Mouse (Mus musculus) brain, adult 2 months (tissue): ENCODE measurements around the gene Lipc.
A peak's percentile ranks its signal among the peaks of the same experiment; 100 is the strongest.

ENCODE experiments used
- DNase-seq: peaks from one replicate; pipeline ENCODE4 v3.0.0; 2011; ENCODE audit warnings: low read depth, low spot score

Gene Lipc

DNA sequence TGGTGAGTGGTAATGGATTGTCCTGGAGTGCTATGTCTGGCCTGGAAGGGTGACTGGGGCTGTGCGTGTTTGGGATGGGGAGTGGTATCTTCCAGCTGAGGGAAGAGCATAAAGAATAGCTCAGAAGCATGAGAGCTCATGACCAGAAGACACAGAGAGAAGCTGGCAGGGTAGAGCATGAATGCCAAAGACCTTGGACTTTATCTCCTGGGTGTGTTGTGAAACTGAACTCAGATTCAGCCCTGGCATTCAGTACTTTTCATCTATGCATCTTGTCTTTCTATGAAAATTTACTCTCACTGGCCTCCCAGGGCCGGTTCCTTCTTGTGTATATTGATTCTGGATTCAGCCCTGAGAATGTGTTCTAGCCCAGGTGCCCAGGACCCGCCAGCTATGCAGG is 127.9 kb downstream of the Lipc start:
- DNase-seq: no peak

DNA sequence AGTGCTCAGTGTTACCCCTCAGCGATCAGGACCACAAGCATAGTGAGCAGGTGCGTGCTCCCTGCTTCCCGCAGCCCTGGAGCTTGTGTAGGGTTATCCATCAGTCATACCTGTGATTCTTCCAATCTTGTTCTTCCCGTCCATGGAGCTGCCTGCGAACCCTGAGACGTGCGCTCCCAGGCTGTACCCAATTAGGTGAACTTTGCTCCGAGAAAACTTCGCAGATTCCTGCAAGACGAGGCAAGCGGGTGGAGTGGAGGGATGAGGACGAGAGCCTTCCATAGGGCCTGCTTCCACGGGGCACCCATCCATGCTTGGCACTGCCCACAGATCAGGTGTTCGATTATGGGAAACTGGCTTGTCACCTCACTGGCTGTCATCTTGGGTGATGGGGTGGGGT is 133.3 kb downstream of the Lipc start:
- no peak for DNase-seq

DNA sequence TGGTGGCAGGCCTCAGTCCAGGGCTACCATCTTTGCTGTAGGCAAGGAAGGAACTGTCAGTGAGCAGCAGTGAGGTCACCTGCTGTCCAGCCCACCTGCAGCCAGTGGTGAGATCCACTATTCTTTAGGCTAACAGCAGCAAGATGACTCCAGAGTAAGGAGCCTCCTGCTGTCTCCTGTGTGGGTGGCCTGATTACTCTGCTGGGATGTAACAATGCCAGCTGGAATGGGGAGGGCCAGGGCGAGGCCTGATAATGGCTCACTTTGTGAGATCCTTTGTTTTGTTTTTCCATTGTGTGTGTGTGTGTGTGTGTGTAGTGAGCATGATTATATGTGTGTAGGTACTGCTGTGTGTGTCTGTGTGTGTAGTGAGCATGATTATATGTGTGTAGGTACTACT is 134.6 kb downstream of the Lipc start:
- peak; percentile 69 for DNase-seq

DNA sequence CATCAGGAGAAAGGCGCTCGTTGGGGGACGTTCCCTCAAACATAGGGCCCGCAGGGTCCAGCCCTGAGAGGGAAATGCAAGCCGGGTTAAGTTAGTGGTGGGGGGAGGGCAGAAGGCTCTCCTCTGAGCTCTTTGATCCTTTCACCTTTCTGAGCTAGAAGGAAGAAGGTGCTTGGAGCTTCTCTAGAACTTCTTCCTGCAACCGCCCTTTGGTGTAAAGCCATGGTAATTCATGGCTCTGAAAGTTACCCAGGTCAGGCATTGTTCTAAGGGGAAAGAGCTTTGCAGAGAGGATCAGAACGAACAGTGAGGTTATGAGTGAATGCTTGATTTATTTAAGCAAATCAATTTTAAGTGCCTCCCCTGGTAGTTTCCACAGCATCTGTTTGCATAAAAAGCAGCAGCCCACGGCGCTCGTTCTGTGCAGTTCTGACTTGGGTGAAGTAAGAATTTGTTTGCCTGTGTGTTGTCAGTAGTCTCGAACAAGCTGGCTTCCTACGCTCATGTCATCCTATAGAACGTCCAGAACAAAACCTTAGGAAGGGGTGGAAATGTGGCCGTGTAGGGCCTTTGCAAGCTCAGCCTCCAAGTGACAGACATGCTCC is 135.2 kb downstream of the Lipc start:
- DNase-seq: peak; percentile 81

DNA sequence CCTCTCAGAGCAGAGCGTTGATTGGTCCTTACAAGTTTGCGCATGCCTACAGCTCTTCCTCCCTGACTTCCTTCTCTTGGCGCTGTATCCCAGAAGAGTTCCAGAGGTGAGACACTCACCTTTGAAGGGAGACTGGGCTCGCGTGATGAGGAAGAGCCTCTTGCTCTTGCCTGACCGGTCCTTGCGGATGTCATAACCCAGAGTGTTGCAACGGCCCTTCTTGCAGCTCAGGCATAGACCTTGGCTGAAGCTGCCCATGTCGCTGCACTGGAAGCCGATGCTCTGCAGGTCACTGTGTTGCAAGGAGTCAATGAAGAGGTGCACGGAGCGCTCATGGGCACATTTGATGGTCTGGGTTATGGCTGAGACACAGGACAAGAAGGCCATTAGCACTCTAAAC is 139.5 kb downstream of the Lipc start:
- DNase-seq: no peak

DNA sequence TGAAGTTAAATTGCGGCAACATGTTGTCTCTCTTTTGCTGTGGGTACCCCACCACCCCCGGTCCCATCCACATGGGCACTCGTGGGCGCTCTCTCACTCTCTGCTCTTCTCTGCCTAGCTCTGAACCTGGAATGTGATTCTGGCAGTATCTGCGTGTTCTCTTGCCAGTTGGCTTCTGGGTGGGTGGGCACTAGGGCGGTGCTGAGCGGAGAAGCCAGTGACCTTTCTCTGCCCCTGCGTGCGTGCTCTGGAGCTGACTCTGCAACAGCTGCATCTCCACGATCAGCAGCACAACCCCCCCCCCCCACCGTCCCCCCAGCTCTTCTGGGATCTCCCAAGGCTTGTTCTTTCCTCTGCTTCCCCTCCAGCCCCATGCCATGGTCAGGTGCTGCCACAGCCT is 144.3 kb downstream of the Lipc start:
- no peak for DNase-seq

DNA sequence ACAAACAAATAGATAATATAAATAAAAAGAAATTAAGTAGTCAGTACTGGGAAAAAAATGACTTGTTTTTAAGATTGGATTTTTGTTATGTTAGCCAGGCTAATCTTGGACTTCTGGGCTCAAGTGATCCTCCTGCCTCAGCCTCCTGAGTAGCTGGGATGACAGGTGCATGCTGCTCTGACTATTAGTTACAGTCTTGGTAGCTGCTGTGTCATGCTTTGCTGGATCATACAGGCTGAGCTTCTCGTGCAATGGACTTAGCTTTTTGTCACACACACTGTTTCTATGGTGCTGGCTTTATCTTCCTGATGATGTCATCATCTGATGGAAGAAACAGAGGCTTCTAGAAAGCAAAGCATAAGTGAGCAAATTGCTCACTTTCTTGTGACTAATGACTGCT is 146.0 kb downstream of the Lipc start:
- no peak for DNase-seq

DNA sequence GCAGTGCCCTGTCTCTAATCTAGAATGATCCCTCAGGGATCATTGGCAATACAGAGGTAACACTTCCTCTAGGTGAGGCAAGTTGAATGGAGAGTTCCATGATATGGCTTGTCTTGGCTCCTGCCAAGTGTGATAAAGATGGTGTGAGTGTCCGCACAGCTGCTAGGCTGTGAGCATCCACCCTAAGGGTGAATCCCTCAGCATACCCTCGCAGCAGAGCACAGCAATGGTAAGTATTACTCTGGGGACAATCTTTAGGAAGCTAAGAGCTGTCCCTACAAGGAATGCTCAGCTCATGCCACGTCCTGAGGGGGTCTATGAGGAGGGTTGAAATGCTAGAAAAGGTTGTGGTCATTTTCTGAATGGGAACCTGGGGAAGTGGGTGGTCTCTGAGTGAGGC is 149.2 kb downstream of the Lipc start:
- DNase-seq: no peak

DNA sequence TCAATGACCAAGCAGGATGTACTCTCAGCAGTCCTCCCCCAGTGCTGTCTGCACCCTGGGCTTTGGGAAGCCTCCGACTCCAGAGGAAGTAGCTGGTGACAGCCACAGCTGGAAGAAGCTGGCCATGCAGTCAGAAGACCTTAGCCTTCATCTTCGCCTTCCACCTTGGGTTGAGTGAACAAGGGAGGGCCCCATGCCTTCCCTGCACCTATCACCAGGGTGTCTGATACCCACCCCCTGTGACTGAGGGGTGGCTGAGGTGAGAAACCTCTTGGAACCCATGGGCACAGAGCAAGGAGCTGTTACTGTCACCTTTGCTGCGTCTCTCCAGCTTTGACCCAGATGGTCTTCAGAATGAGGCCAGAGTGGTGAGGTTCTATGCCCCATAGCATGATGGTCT is 150.3 kb downstream of the Lipc start:
- no peak for DNase-seq

DNA sequence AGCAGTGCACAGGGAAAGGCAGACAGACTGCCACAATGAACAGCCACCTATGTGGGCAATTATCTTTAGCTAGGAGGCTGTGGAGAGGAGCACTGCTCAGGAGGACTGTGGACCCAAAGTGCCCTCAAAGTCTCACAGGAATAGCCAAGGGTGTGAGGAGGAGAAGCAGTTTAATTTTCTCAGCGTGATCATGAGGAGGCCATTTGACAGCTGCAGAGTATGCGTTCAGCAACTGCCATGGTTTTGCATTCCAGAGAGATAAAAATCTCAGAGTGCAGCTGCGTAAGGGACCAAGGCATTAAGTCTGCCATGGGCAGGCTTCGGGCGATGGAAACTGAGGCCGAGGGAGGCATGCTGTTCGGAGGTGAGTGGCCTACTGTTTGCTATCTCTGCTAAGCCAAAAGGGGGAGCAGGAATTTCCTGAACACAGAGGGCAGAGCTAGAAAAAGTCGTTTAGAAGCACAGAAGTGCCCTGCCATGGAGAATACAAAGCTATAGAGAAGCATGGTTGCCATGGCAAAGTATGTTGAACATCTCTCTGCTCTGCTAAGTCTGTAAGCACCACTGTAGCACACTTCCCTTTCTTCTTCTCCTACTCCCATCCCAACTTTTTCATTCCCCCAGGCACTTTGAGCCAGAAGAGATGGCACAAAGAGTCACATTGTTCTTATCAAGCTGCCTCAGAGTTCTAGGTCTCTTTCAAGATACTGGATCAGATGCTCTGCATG is 151.3 kb downstream of the Lipc start:
- DNase-seq: peak; percentile 21

DNA sequence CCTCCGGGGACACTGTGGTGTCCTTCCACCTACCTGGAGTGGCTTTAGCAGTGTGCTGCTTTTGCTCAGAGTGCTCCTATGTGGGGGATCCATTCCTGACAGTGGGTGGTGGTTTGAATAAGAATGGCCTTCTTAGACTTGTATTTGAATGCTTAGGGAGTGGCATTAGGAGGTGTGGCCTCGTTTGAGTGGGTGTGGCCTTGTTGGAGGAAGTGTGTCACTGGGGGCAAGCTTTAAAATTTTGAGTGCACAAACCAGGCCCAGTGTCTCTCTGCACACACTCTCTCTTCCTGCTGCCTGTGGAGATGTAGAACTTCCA is 156.6 kb downstream of the Lipc start:
- no peak for DNase-seq

DNA sequence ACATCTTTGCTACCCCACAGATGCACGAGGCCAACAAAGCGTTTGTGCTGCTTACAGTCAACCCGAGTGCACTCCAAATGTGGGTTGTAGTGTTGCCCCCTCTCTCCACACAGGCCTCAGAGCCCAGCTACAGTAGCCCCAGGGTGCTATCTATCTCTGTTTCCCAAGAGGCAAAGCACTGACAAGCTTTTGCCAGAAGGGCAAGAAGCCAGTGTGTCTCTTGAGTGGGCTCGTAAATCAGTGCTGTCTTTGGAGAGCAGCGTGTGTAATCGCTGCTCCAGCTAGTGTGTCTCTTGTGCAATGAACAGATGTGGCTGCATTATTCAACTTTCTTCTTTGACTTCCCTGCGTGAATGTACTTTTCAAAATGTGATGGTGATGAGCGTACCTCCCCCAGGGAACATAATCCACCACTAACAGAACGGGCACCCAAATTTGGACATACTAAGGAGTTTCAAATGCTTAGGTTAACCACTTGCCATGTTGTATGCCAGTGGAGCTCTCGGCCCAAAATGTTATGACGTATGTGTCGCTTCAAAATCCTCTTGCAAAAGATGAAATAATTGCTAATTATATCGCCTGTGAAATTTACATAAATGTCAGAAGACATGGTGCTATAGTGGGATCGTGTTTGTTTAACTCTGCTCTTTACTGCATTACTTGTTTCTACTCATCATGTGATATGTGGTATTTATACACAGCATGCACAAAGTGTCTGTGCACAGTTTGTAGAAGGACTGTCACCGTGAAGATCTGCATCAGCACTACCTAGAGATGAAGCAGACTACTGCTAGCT is 157.2 kb downstream of the Lipc start:
- peak; percentile 43 for DNase-seq

DNA sequence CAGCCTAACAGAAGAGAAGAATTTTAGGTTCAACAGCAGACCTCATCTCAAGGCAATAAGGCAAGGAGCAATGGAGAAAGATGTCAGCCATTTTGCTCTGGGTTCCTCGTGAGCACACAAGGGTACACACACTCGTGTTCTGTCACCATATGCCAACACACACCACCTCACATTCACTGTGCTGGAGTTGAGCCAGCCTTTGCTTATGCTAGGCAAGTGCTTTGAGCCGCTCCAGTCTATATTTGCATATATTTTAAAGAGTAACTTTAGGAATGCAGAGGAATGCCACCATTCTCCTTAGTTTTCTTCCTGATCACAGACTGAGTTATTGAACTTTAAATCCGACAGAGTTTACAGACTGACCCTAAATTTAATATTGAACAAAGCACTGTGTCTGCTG is 161.4 kb downstream of the Lipc start:
- DNase-seq: no peak

DNA sequence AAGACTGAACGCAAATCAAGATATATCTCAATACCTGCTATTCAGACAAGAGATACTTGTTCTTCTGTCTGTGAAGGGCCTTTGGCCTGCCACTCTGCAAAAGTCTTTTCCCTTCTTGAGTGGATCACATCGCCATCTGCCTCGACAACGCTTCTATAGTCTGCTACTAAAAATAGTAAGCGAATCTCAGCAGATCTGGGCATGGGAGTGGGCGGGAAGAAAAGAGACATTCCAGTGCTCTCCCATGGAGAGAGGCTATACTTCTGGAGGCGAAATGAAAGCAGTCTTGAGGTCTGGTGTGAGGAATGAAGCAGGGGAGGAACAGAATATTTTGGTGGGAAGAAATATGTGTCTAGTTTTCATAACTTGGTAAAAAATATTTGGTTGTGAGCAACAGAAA is 163.3 kb downstream of the Lipc start:
- peak; percentile 84 for DNase-seq

DNA sequence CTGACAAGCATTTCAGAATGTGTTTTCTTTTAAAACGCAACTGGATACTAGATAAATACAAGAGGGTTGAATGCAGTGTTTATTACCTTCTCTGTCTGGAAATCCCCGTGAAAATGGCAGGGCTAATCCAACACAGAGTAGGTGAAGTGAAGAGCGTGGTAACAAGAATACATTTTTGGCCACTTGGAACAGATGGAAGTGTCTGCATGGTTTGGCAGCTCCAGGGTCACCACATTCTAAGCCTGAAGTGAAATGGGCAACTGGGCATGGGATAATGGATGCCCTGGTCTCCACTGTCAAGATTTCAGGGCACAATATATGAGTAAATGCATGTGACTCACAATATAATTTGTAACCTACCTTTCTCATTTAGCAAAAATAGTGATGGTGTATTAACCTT is 169.8 kb downstream of the Lipc start:
- peak; percentile 67 for DNase-seq

DNA sequence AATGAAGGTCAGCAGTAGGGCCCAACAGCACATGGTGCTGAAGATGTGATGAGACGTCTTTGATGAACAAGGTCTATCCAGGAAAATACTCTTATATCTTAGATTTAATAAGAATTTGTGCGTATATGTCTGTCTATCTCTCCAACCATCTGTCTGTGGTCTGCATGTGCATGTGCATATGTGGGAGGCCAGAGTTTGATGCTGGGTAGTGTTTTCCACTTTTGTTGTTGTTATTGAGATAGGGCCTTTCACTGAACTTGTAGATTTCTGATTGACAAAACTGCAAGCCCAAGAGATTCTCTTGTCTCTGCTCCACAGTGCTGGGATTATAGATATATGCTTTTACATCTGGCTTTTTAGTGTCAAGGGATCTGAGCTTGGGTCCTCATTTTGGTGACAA is 176.5 kb downstream of the Lipc start:
- DNase-seq: no peak

DNA sequence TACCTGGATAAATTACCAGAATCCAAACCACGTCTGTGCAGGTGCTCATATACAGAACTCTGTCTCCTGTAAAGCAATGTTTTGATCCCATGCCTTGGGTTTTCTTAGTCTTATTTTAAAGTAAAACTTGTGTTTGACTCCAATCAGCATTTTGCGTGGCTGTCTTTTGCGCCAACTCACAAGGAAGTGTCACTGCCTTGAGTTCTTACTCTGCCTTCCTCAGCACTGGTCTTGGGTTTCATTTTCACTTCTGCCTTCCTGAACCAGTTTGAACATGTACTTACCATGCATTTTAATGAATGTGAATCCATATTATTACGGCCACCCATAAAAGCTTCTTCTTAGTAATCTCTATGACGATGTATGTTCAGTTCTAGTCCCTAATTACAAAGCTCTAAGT is 191.1 kb downstream of the Lipc start:
- peak; percentile 11 for DNase-seq

DNA sequence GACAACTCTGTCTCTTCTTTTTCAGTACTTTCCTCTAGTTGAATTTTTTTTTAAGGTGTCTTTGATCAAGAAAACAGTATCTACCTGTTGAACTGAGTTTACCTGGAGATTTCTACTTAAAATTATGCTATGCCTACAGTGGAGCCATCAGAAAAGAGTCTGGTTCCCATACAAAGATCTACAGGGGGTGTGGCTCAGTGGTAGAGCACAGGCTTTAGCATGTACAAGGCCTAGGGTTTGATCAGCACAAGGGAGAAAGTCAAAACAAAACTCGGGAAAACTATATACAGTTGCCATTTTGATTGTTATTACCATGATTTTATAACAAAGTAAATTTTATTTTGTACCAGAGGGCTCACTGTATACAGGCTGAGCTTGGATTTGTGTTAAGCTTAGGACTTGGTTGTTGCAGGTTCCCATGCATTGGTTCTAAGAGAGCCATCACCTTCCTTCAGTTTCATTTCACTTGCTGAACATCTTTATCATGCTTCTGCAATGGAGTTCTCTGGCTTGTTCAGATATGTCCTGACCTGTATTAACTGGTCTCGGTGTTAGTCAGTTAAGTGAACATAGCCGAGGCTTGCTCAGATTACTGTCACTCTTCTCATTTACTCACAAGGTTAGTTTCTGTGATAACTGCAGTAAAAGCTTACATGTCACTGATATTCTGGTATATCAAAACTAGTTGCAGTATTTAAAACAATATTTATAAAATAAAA is 200.4 kb downstream of the Lipc start:
- no peak for DNase-seq
